Mouse (Mus musculus): ENCODE data around the gene Hpgds. TPM values are rescaled to one million over a fixed set of nuclear protein-coding genes. Genes with fewer than 3 reads are reported as not detected.

Hpgds gene
- total and polyA plus RNA-seq, 3 experiments, result 5.0 TPM; not detected in 2

- no peak for ATAC-seq (ENCODE audit: extremely low read depth, insufficient number of reproducible peaks, low FRiP score, poor library complexity, severe bottlenecking)
- Histone ChIP-seq H3K9me3 (replicated peaks) (no peaks in the 10 kb centered on the region), H3K36me3 (replicated peaks) (no peaks in the 10 kb centered on the region), H3K4me3 (ENCODE audit: low read depth, low read length) (no peak overlapping the region), H3K27me3 (ENCODE audit: insufficient read depth, low read length) (no peaks in the 10 kb centered on the region), H3K4me1 (ENCODE audit: insufficient read depth, low read depth, low read length) (no peaks in the 10 kb centered on the region)
- TF ChIP-seq TAL1 (conservative IDR thresholded peaks at IDR 0.05; ENCODE audit: low read depth, low read length), result no peak
- no peak for TF ChIP-seq GATA2 (IDR thresholded peaks at IDR 0.05; ENCODE audit: borderline replicate concordance, low read depth, low read length)
- no peak for TF ChIP-seq CTCF (IDR thresholded peaks at IDR 0.05; ENCODE audit: low read depth, low read length)
- no peak for TF ChIP-seq POLR2AphosphoS5 (IDR thresholded peaks at IDR 0.05; ENCODE audit: insufficient replicate concordance, low read depth, low read length)
- no peak for TF ChIP-seq GATA1 (IDR thresholded peaks at IDR 0.05; ENCODE audit: borderline replicate concordance, low read length)
- DNase-seq (ENCODE audit: low spot score), result no peak
Measured at GRCm38 (mm10) chr6:65137802-65138201, 6.9 kb downstream of the Hpgds start.

GRCm38 (mm10) chr6:65132376-65132775, 12.3 kb downstream of the Hpgds start:
- Histone ChIP-seq H3K4me3 (ENCODE audit: low read depth, low read length) (no peak overlapping the region), H3K9me3 (replicated peaks) (no peaks in the 10 kb centered on the region), H3K4me1 (ENCODE audit: insufficient read depth, low read depth, low read length) (no peaks in the 10 kb centered on the region), H3K36me3 (replicated peaks) (no peaks in the 10 kb centered on the region), H3K27me3 (ENCODE audit: insufficient read depth, low read length) (no peaks in the 10 kb centered on the region)
- TF ChIP-seq CTCF (IDR thresholded peaks at IDR 0.05; ENCODE audit: low read depth, low read length) (no peak), GATA2 (IDR thresholded peaks at IDR 0.05; ENCODE audit: borderline replicate concordance, low read depth, low read length) (no peak)
- DNase-seq (ENCODE audit: low spot score), result no peak
- ATAC-seq (ENCODE audit: extremely low read depth, insufficient number of reproducible peaks, low FRiP score, poor library complexity, severe bottlenecking), result no peak

GRCm38 (mm10) chr6:65126074-65126726, 18.5 kb downstream of the Hpgds start:
- Histone ChIP-seq H3K9me3 (replicated peaks) (no peaks in the 10 kb centered on the region), H3K36me3 (replicated peaks) (peaks cover 3% of the 10 kb centered on the region), H3K4me3 (ENCODE audit: low read depth, low read length) (no peak overlapping the region), H3K4me1 (ENCODE audit: insufficient read depth, low read depth, low read length) (no peaks in the 10 kb centered on the region), H3K27me3 (ENCODE audit: insufficient read depth, low read length) (no peaks in the 10 kb centered on the region)
- peak; percentile 34; the same call in 1 of the 2 replicates for TF ChIP-seq CTCF (IDR thresholded peaks at IDR 0.05; ENCODE audit: low read depth, low read length)
- TF ChIP-seq TAL1 (conservative IDR thresholded peaks at IDR 0.05; ENCODE audit: low read depth, low read length), result no peak
- ATAC-seq (ENCODE audit: extremely low read depth, insufficient number of reproducible peaks, low FRiP score, poor library complexity, severe bottlenecking) (no peak), DNase-seq (ENCODE audit: low spot score) (no peak)

GRCm38 (mm10) chr6:65117540-65117939, 27.2 kb downstream of the Hpgds start:
- Histone ChIP-seq H3K4me1 (ENCODE audit: insufficient read depth, low read depth, low read length) (no peaks in the 10 kb centered on the region), H3K4me3 (ENCODE audit: low read depth, low read length) (no peak overlapping the region), H3K9me3 (replicated peaks) (no peaks in the 10 kb centered on the region), H3K36me3 (replicated peaks) (peaks cover 32% of the 10 kb centered on the region), H3K27me3 (ENCODE audit: insufficient read depth, low read length) (no peaks in the 10 kb centered on the region)
- TF ChIP-seq GATA1 (IDR thresholded peaks at IDR 0.05; ENCODE audit: borderline replicate concordance, low read length), result no peak
- no peak for TF ChIP-seq GATA2 (IDR thresholded peaks at IDR 0.05; ENCODE audit: borderline replicate concordance, low read depth, low read length)
- no peak for TF ChIP-seq TAL1 (conservative IDR thresholded peaks at IDR 0.05; ENCODE audit: low read depth, low read length)
- no peak for TF ChIP-seq POLR2AphosphoS5 (IDR thresholded peaks at IDR 0.05; ENCODE audit: insufficient replicate concordance, low read depth, low read length)
- TF ChIP-seq CTCF (IDR thresholded peaks at IDR 0.05; ENCODE audit: low read depth, low read length), result no peak
- DNase-seq (ENCODE audit: low spot score), result no peak
- ATAC-seq (ENCODE audit: extremely low read depth, insufficient number of reproducible peaks, low FRiP score, poor library complexity, severe bottlenecking), result no peak

- TF ChIP-seq POLR2AphosphoS5 (IDR thresholded peaks at IDR 0.05; ENCODE audit: insufficient replicate concordance, low read depth, low read length) (no peak), GATA2 (IDR thresholded peaks at IDR 0.05; ENCODE audit: borderline replicate concordance, low read depth, low read length) (no peak), CTCF (IDR thresholded peaks at IDR 0.05; ENCODE audit: low read depth, low read length) (no peak), TAL1 (conservative IDR thresholded peaks at IDR 0.05; ENCODE audit: low read depth, low read length) (no peak), GATA1 (IDR thresholded peaks at IDR 0.05; ENCODE audit: borderline replicate concordance, low read length) (no peak)
- Histone ChIP-seq H3K4me1 (ENCODE audit: insufficient read depth, low read depth, low read length) (no peaks in the 10 kb centered on the region), H3K9me3 (replicated peaks) (no peaks in the 10 kb centered on the region), H3K27me3 (ENCODE audit: insufficient read depth, low read length) (no peaks in the 10 kb centered on the region), H3K4me3 (ENCODE audit: low read depth, low read length) (no peak overlapping the region), H3K36me3 (replicated peaks) (peaks cover 31% of the 10 kb centered on the region)
- DNase-seq (ENCODE audit: low spot score), result no peak
- no peak for ATAC-seq (ENCODE audit: extremely low read depth, insufficient number of reproducible peaks, low FRiP score, poor library complexity, severe bottlenecking)
Measured at GRCm38 (mm10) chr6:65114902-65115301, 29.8 kb downstream of the Hpgds start.

- H3K4me1 ChIP-seq (ENCODE audit: insufficient read depth, low read depth, low read length), result no peaks in the 10 kb centered on the region
- peaks cover 27% of the 10 kb centered on the region for H3K36me3 ChIP-seq (replicated peaks)
- DNase-seq (ENCODE audit: low spot score) (no peak), ATAC-seq (ENCODE audit: extremely low read depth, insufficient number of reproducible peaks, low FRiP score, poor library complexity, severe bottlenecking) (no peak)
- H3K27me3 ChIP-seq (ENCODE audit: insufficient read depth, low read length), result no peaks in the 10 kb centered on the region
- H3K4me3 ChIP-seq (ENCODE audit: low read depth, low read length), result no peak overlapping the region
- TF ChIP-seq CTCF (IDR thresholded peaks at IDR 0.05; ENCODE audit: low read depth, low read length) (no peak), POLR2AphosphoS5 (IDR thresholded peaks at IDR 0.05; ENCODE audit: insufficient replicate concordance, low read depth, low read length) (no peak), GATA2 (IDR thresholded peaks at IDR 0.05; ENCODE audit: borderline replicate concordance, low read depth, low read length) (no peak), TAL1 (conservative IDR thresholded peaks at IDR 0.05; ENCODE audit: low read depth, low read length) (no peak), GATA1 (IDR thresholded peaks at IDR 0.05; ENCODE audit: borderline replicate concordance, low read length) (no peak)
- H3K9me3 ChIP-seq (replicated peaks), result no peaks in the 10 kb centered on the region
Measured at GRCm38 (mm10) chr6:65079139-65079538, 65.6 kb downstream of the Hpgds start.

All from G1E (cell line).